Mouse (Mus musculus) ovary, postnatal 36 days (tissue): ENCODE results near the gene Dnah14.

Experiments
- DNase-seq: peaks from one replicate; pipeline ENCODE4 v3.0.0; 2022; ENCODE audit warnings: low spot score, mixed read lengths

Dnah14 gene

DNA sequence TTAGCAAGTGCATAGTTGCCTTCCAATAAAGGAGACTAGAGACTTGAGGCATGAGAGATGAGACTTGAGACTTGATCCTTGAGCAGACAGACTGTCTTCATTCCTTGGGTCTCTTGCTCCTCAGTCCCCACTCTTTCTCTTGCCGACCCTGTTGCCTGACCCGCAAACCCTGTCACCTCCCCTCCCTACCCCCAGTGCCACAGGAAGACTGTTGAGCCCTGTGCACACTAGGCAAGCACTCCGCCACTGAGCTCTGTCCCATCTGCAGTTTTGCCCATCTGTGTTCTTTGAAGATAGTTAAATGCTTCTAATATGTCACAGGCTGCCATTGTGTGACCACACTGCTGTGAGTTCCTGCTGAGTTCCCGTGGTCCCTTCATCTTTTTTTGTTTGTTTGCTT, 23.0 kb downstream of the Dnah14 start:
- no peak for DNase-seq

GRCm38 (mm10) chr1:181611118-181611517, 34.8 kb downstream of the Dnah14 start:
- no peak for DNase-seq

DNA sequence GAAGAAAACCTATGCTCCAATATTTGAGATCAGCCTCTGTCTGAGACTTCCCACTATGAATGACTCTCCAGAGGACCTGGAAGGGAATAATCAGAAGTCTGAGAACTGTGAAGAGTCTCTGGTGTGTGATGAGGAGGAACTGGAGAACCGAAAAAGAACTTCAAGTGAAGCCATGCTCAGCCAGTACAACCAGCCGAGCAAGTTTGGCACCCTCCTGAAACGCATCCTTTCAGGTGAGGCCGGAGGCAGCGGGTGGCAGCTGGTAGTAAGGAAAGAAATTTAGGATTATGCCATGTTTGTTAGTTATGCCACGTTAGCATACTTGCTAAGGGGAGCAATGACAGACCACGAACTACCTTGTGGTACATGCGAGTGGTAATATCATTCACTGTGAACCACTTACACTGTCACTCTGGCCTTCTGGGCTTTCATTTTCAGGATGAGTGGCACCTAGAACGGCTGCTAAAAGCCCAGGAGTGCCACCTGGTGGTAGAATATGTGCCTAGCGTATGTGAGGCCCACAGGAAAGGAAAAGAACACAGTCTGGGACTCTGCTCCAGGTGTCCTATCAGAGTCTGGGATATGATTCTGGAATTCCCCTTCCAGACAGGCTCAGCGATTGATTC, 39.6 kb downstream of the Dnah14 start:
- peak; percentile 49 for DNase-seq

- peak; percentile 8 for DNase-seq
These were observed 41.0 kb downstream of the Dnah14 start for GRCm38 (mm10) chr1:181617332-181617731.

- DNase-seq, result no peak
These were observed 46.9 kb downstream of the Dnah14 start for GRCm38 (mm10) chr1:181623149-181623680.

DNA sequence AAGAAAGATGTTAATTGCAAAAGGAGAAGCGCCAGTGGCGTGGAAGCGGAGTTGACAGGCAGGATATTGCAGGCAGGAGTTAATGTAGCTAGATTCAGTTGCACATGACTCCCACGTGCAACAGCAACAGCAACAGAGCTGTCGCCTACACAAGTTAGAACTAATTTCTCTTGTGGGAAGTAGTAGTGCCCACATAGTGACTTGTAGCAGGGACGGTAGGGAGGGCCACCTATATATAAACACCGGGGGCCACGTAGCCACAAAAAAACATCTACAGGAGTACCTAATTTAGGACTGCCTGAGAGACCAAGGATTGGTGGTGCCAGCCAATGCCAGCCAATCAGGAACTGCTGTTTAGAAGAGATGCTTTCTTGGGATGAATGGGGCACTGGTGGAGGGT, 48.5 kb downstream of the Dnah14 start:
- DNase-seq, result no peak

GRCm38 (mm10) chr1:181628276-181628675, 51.9 kb downstream of the Dnah14 start:
- DNase-seq, result no peak

GRCm38 (mm10) chr1:181631371-181631770, 55.0 kb downstream of the Dnah14 start:
- no peak for DNase-seq

- DNase-seq, result no peak
These were observed 61.8 kb downstream of the Dnah14 start for GRCm38 (mm10) chr1:181637997-181638713.

- DNase-seq, result no peak
These were observed 64.0 kb downstream of the Dnah14 start for GRCm38 (mm10) chr1:181640383-181640782.

GRCm38 (mm10) chr1:181647467-181647866, 71.1 kb downstream of the Dnah14 start:
- no peak for DNase-seq

- no peak for DNase-seq
These were observed 77.1 kb downstream of the Dnah14 start for GRCm38 (mm10) chr1:181653481-181653880.

GRCm38 (mm10) chr1:181656421-181656820, 80.1 kb downstream of the Dnah14 start:
- no peak for DNase-seq

GRCm38 (mm10) chr1:181666801-181667200, 90.4 kb downstream of the Dnah14 start:
- DNase-seq, result no peak

DNA sequence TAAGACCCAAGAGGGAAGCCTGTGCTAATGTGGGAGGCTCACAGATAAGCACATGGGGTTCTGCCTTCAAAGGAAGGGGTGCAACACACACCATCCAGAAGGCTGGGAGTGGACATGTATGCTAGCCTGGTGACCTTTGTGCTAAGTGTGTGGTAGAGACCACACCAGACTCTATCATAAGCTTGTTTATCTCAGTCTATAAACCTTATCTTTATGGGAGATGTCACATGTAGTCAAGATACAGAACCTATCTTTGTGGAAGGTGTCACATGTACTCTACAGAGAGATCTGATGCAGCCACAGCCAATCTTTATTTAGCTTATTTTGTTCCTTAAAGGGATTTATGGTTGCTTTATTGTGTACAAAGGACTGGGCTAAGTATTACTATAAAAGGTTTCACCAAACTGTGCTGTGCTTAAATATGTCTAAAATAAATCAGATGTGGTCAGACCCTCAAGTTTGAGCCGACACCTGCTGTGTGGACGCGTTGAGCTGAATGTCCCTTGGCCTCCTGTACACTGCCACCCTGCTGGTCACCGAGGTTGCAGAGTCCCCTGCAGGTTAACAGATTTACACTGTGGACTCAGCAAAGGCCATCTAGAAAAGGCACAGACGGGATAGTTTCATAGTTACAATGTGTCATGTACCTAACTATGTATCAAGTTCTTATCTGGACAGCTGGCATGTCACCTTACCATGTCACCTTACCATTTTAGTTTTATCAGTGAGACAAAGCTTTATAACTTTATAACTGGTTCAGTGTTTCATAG, 118.6 kb downstream of the Dnah14 start:
- no peak for DNase-seq

DNA sequence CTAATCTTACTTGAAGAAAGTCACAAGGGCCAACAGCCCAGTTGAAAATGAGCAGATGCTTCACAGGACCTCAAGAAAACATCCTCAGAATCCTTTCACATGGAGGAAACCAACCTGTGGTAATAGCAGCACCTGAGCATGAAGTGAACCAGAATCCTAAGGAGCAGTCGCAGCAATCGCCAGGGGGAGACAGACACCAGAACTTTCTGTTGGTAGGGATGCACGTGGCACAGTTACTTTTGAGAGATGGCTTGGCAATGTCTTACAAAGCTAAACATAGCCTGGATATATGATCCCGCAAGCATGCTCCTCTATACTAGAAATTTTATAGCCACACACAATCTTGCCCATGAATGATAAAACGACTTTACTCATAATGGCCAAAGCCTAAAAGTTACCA, 152.3 kb downstream of the Dnah14 start:
- DNase-seq, result peak; percentile 16

DNA sequence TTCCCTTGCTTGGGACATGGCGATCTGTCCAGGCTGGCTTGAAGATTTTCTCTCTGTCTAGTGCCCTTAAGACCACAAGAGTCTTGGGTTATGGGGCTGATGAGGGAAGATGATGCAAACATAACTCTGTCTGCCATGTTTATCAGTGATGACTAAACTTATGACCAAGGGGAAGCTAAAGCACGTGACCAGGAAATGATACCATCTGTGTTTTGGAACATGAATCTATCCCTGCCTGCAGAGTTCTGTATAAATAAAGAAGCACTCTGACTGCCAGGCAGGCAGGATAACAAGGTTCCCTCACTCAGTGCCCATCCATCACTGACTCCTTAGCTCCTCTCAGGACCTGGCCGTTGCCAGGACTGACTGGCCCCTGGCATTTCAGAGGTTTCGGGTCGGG, 157.2 kb downstream of the Dnah14 start:
- DNase-seq, result no peak

GRCm38 (mm10) chr1:181740259-181740658, 163.9 kb downstream of the Dnah14 start:
- no peak for DNase-seq

- no peak for DNase-seq
These were observed 166.0 kb downstream of the Dnah14 start for GRCm38 (mm10) chr1:181742251-181742885.

DNA sequence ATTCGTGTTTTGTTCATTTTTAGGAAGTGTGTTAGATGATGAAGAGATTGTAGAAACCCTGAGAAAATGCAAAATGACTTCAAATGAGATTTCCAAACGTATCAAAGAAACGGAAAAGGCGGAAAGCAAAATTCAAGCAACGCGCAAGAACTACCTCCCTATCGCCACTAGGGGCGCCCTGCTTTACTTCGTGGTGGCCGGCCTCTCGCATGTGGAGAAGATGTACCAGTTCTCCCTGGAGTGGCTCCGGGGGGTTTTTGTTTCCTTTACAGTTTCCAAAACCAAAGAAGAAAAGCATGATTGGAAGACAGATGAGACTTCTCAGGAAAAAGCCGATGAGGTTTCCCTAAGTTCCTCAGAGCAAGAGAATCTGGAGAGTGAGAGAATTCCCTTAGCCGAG, 193.0 kb downstream of the Dnah14 start:
- DNase-seq, result no peak

- no peak for DNase-seq
These were observed 195.5 kb downstream of the Dnah14 start for GRCm38 (mm10) chr1:181771871-181772270.

- no peak for DNase-seq
These were observed 200.2 kb downstream of the Dnah14 start for GRCm38 (mm10) chr1:181776541-181776940.
